Mouse (Mus musculus): ENCODE data around the gene M1ap.
A peak's percentile ranks its signal among the peaks of the same experiment; 100 is the strongest.

M1ap gene

DNA sequence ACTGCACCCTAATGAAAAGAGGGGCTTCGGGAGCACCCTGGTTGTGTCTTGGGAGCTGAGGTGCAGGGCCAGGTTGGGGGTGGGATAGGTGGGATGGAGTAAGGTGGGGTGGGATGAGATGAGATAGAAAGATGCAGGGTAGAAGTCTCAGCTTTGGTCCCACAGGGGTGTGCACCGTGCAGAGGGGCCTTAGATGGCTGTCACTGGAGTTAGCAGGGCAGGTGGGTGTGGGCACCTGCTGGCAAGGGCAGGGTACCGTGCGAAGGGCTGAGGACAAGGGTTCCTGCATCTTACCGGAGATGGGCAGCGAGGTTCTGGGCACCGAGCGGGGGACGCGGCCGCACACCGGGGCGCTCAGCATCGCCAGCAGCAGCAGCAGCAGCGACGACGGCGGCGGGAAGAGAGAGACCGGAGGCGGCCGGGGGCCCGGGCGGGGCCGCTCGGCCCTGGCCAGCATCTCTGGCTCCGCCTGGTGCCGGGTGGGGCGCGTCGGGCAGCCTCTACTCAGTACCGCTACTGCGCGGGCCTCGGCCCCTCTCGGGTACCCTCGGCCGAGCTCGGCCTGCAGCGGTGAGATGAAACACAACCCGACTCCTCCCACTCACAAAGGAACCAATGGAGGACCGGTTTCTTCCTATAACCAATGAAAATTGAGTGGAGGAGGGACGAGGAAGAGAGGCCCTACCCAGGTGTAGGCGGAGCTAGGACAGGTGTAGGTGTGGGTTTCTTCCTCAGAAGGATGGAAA is 7.4 kb upstream of the M1ap start, which contains the start of gene Sema4f:
Sema4f (minus strand) TSS at position 603 of the 746 bp plus-strand sequence.
- peak; percentile 32 for DNase-seq (ENCODE audit: low spot score)

DNA sequence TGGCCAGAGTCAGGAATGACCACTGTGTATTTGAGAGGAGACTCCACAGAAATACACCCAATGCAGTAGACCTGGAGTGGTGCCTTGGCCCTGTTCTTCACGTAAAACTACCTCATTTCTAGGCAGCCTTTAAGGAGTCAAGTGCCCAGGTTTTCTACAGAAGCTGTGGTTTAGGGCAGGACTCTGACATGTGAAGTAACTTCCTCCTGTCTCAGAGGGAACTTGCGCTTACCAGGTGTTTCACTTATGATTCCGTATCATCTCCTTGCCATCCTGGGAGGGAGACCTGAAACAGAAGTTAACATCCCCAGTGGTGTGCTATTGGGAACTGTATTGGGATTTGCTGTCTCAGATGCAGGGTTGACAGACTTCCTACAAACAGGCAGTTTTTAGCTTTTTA is 5.9 kb upstream of the M1ap start:
- DNase-seq (ENCODE audit: low spot score), result no peak

DNA sequence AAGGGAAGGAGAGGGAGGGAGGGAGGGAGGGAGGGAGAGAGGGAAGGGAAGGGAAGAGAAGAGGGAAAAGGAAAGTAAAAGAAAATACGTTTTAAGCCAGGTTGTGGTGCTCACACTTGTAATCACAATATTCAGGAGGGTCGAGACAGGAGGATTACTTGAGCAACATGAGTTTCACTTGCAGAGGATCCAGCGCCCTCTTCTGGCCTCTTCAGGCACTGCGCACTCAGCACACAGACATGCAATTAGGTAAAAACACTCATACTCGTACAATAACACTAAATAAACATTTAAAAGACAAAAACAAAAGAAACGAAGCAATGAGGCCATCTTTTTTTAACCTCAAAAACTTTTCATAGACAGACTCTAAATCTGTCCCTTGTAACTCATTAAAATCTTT is 952 bp upstream of the M1ap start:
- DNase-seq (ENCODE audit: low spot score), result no peak

DNA sequence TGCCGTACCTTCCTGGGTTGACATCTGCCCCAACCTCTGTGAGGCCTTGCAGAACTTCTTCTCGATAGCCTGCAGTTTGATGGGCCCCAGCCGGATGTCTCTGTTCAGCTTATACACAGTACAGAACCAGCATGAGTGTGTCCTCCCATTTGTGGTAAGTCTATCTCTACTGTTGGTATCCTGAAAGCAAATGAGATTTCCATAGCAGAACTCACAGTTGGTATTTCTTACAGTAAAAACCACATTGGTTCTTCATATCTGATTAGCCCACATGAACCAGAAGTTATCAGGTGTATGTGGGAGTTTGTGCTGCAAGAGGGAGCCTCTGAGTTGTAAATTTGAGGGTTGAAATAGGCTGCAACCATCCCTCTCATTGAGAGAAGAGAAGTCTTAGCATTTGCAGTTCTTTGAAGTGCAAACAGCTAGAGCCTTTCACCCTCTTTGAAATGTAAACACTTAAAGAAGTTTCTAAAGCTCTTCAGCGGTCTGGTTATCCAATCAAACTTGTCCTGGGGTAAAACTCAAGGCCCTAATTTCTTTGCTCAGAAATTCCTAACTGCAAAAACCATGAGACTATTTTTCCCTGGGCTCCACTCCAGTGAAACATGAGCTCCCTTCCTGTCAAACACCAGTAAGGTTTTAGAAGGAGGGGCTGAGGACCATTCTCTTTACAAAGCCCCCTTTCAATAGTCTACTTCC is 10.0 kb downstream of the M1ap start:
- no peak for DNase-seq (ENCODE audit: low spot score)

DNA sequence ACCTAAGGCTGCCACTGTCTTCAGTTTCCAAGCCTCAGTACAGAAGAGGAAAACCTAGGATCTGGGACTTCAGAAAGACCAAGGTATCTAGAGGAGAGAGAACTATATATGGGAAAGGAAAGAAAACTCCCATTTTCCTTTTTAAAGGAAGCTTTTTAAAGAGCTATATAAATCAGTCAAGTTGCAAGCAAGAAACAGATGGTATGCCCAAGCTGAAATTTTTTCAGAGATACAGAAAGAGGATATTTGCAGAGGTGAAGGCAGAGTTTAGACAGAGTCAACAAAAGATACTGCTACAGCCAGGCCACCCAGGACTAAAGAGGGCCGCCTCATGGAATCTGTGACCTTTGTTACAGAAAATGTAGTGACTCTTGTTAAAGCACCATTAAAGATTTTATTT is 15.0 kb downstream of the M1ap start:
- DNase-seq (ENCODE audit: low spot score), result no peak

DNA sequence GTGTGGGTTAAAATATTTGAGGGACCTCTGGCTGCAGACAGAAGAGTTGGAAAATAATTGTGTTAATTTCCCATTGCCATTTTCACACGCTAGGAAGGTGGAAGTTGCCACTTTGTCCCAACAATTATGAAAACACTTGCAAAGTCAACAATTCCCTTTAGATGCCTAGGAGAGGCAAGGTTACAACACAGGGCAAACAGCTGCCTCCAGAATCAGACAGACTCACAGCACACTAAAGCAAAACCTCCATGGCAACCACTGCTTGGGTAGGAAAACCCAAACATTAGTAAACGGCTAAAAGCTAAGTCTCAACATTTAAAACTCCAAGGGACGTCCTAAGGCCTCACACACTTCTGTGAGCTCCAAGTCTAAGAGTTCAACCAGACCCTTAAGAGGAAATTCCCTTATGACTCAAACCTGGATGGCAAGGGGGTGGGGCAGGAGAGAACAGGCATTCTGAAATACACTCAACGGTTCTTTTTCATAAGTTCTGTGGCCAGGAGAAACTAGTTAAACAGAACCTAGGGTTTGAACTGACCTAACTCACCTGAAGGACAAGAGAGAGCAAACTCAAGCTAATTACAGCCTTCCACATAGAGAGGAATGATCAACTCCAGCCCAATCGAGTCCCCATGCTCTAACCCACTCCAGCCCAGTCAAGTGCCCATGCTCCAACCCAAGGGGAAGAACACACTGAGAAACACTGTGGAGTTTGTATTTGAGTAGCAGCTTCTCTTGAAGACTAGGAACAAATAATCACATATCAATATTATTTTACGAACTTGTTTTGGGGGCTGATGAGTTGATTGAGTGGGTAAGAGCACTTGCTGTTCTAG is 22.8 kb downstream of the M1ap start:
- DNase-seq (ENCODE audit: low spot score), result no peak

DNA sequence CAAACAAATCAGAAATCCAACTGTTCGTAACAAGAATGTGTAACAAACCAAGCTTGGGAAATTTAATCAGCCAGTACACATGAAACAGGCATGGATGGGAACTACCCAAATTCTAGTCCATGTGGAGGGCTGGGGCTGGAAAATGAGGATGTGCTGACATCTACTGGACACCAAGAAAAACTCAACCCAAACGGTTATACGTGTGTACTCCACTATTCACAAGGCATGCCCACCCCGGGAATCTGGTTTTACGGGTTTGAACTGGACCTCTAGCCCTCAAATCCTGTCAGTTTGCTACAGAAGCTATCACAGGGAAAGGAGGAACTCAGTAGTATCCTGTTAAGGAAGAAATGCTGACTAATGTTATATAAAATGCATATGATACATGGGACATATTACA is 24.3 kb downstream of the M1ap start:
- DNase-seq (ENCODE audit: low spot score), result peak; percentile 21

DNA sequence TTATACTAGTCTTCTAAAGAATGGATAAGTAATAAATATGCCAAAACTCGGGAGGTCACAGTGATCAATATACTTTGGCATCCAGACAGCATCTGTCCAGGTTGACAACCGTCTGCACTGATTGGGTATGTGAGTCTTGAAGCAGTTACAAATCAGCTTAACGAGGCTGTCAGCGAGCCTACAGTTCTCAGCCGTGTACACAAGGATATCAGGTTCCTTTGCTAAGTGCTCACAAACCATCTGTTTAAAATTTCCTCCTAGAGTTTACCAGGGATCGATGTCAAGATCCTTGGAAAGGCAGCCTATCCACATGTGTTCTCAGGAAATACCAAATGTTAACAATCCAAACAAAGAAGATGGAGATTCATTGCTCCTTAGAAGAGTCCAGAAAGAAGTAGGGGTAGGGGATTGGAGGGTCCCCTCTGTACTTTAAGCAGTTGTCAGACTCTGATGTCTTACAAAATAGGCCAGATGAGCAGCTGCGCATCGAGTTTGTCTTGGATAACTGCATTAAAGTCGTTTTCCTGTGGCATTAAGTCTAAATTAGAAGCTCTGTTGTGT is 40.8 kb downstream of the M1ap start:
- no peak for DNase-seq (ENCODE audit: low spot score)

DNA sequence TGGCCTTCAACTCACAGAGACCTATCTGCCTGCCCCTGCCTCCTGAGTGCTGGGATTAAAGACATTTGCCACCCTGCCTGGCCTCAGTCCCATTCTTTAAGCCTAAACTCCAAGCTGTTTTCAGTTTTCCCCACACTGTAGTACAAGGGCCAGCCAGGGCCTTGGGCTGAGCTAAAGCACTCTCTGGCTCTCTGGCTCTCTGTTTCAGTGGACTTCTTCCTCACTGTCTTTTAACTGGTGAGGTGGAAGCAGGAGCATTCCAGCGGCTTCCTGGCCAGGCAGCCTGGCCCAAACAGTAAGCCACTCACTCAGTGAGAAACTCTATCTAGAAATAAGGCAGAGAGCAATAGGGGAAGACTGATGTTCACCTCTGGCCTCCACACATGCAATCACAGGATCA is 47.0 kb downstream of the M1ap start:
- no peak for DNase-seq (ENCODE audit: low spot score)

DNA sequence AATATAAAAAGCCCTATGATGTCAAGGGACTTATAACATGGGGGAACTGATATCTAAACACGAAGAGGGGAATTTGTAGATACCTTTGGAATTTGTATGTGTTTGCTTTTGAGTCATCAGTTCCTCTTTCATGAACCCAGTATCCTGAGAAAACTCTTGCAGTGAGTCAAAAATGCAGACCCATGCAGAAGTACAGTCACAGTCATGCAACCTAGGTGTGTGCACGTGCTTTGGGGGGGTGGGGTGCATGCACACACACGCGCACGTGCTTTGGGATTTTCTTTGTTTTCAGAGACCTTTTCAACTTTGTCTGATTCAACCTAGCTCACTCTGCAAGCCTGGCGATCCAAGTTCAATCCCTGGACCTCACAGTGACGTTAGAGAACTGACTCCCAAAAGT is 47.7 kb downstream of the M1ap start:
- no peak for DNase-seq (ENCODE audit: low spot score)

DNA sequence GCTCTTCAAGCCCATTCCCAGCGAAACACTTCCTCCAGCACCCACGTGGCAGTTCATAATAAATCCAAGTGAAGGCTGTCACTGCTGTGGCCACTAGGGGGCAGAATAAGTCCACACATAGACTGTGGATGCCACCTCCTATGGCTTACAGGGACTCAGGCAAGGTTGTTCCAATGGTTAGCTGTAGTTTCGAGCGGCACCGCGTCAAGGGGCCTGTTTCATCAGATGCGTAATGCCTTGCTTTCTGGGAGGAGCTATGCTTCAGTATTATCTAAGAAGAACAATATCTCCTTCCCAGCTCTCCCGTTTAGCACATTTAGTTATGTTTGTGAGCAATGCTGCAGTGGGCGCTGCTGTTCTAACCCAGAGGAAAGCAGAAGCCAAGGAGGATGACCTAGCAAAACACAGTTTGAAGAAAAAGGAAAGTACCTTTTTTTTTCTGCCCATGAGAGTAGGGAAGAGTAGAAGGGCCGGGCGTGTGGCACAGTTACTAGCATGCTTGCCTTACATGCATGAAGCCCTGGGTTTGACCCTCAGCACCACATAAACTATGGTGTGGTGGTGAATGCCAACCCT is 50.1 kb downstream of the M1ap start:
- peak; percentile 82 for DNase-seq (ENCODE audit: low spot score)

DNA sequence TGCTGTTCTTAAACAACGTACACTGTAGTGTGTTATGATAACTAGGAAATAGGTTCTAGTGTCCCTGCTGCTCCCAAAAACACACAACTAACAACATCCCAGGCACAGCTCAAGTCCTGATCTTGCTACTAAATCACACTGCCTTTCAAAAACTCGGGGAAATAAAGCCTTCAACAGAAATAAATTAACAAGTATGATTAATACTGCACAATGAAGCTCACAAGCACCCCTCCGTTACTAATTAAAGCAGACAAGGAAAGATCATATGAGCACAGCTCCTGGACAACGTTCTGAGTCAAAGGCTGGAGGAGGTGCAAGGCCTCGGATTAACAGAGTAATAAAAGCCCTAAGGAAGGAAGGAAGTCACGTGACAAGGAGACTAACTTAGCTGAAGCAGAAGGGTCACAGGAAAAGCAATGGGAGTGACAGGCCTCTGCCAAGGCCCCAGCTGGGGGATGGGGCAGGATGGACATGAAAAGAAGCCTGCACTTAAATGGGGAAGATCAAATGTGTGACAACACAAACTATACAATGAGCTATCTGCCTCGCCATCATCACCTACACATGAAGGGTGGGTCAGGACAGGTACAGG is 50.9 kb downstream of the M1ap start:
- no peak for DNase-seq (ENCODE audit: low spot score)

DNA sequence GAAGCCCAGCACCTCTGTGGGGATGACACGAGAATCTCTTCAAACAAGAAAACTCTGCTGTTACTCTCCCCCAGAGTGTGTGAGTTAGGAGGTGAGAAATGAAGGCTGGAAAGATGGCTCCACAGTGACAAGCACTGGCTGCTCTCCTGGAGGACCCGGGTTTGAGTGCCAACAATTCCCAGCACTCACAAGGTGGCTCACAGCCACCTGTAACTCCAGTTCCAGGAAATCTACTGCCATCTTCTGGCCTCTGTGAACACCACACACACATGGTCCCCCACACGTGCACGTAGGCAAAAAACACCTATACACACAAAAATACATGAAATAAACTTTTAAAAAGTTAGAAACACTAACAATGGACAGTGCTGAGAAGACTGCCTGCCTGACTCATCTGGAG is 51.6 kb downstream of the M1ap start:
- no peak for DNase-seq (ENCODE audit: low spot score)

DNA sequence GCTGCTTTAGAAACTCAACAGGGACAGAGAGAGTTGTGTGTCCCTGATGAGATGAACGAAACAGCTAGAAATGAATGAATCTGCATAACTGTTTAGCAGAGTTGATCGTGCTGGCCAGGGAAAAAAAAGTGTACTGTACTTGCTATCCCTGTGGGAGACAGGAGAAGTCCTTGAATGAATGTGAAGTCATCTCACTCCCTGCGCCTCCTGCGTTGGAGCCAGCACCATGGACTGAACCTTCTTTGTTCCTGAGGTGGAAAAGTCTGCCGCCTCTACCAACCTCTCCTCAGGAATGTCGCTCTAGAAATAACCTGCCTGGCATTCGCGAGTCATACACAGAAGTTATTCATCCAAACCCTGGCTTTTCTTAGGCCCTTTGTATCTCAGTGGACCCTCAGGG is 53.3 kb downstream of the M1ap start:
- DNase-seq (ENCODE audit: low spot score), result no peak

DNA sequence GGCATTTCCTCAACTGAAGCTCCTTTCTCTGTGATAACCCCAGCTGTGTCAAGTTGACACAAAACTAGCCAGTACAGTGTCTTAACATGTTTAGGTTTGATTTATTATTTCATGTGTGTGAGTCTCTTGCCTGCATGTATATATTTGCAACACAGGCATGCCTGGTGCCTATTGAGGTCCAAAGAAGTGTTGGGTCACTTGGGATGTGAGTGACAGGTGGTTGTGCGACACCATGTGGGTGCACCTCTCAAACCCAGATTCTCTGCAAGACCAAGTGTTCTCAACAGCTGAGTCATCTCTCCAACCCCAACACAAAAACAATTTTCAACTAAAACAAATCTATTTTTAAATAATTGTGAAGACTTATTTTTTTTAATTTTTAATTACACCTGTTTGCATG is 56.4 kb downstream of the M1ap start:
- DNase-seq (ENCODE audit: low spot score), result no peak

DNA sequence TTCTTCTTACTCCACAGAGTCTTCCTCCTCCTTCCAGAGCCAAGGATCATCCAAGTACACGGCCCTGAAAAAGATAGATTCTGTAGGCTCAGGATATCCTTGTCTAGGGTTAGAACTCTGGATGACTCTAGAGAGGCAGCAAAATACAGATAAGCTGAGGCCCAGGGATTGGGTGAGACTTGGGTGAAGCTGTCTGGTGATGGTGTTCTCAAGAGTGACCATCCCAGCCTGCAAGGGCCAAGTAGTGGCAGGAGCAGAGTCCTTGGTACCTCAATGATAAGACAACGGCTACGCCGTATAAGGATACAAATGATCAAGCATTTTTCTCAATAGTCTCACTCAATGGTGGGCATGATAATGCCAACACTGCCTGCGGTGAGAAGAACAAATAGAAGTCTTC is 57.1 kb downstream of the M1ap start:
- no peak for DNase-seq (ENCODE audit: low spot score)

DNA sequence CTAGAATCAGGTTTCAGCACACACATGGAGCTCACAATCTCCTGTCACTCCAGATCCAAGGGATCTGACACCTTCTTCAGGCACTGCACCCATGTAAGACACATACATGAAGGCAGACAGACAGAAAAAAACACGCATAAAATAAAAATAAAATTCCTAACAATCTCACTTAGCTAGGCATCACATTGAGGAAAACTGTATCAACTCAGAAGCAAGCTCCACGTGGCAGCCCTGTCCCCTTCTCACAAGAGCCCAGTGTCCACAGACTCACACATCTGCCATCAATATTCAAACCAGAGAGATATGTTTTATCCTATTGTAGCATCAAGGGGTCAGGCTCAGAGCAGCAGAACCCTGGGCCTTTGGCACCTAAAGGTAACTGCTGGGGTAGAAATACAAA is 57.6 kb downstream of the M1ap start:
- no peak for DNase-seq (ENCODE audit: low spot score)

DNA sequence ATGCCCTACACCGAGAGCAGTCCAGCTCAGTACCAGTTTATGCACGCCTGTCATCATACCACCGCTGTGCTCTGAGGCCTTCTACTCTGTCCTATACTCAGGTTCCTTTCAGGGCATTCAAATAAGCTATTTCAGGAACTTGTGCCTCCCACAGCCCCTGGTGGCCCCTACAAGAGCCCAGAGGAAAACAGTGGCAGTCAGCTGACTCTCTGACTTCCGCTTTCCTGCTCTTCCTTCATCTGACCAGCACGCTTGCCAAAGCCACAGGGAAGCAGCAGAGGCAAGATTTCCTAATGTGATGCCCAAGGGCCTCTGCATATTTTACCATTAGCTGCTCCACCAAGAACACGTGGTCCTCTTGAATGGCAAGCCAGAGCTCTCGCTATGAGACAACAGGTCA is 58.2 kb downstream of the M1ap start:
- DNase-seq (ENCODE audit: low spot score), result no peak

DNA sequence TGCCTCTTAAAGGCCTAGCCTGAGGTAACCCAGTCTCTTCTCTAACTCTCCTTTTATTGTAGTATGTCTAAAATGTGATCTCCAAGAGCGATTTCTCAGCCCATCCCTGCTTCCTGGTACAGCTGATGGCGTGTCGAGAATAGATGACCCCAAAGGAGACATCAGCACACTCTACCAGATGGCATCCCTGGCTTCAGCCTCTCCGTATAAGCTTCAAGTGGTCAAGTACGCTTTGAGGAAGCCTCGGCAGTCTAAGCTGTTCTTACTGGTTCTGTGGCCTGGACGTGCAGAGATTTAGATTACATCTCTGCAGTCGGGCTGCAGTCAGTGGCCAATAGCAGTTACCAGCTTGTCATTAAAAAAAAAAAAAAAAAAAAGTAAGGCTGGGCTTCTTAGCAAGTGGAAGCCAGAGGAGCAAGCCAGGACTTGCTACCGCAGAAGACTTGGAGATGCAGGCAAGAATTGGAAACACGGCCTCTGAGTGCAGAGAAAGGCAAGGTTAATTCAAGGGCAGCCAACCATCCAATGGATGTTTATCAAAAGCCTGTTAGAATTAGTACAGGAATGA is 58.8 kb downstream of the M1ap start:
- DNase-seq (ENCODE audit: low spot score), result no peak

DNA sequence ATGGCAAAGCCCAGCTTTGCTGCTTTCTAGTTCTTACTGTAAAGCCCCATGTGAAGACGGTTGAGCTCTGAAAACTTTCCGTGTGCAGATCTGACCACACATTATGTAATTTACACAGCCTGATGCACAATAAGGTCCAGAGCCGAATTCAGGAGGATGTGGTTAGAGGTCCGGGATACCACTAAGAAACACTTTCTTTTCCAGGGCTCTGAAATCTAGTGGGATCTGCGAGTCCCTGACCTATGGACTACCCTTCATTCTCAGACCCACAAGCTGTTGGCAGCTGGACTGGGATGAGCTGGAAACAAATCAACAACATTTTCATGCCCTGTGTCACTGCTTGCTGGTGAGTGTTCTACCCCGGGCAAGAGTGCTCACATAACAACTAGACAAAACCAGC is 59.4 kb downstream of the M1ap start:
- no peak for DNase-seq (ENCODE audit: low spot score)

DNA sequence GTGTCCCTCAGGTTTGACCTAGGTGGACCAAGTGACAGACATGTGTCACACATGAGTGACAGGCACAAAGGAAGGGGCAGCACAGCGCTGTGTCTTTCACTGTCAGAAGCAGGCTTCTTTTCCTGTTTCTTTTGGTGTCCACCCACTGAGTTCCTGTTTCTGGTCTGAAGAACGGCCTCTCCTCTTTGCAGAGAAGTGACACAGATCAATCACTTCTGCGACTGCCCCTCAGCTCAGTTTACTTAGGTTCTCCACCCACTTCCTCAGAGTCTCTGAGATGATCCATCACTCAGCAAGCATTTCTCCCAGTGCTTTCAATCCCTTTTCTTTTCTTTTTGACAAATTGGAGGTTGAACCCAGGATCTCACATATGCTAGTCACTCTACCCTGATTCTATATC is 62.0 kb downstream of the M1ap start:
- no peak for DNase-seq (ENCODE audit: low spot score)

DNA sequence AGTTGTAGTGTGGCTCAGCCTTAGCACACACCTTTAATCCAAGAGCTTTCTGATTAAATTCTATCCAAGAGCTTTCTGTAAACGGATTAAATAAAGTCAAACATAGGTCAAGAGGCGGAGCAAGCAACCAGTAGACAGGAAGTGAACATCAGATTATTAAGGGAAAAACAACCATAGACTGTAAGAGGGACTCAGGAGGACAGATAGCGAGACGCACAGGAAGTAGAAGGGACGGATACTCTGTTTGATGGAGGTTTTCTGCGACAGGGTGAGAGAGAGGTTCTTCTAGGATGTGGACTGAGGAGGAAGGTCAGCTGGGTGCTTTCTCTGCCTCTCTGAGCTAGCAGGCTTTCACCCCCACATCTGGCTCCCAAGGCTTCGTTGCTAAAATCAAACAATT is 63.3 kb downstream of the M1ap start:
- no peak for DNase-seq (ENCODE audit: low spot score)
